Mouse (Mus musculus): Measurements from ENCODE around the gene Gm4869.
A peak's percentile ranks its signal among the peaks of the same experiment; 100 is the strongest.

Gm4869 gene

DNA sequence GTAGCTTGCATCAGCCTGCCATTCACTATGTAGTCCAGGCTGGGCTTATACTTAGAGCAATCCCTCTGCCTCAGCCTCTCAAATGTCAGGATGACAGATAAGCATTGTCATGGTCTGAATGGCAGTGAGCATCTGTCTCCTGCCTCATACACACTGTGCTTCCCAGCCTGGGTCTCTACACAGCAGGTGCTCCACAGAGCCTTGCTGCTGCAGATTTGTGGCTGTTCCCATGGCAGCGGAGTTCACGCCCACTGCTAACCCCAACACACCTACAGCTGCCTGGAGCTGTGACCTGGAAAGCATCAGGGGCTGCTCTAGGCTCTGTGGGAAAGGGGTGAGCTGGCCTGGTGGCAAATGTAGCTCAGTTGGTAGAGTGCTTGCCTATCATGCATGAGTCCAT, 19.5 kb downstream of the Gm4869 start:
- DNase-seq (ENCODE audit: low spot score in 2 of 2), result no peak

DNA sequence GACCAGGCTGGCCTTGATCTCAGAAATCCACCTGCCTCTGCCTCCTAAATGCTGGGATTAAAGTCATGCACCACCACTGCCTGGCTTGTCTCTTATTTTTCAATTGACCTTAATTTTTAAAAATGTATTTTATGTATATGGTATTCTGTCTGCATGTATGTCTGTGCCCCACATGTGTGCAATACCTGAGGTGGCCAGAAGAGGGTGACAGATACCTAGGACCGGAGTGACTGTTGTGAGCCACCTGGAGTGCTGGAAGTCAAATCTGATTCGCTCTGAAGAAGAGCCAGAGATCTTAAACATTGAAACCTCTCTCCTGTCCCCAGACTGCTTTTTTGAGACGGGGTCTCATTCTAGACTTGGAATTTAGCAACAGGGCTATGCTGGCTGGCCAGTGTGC, 26.9 kb downstream of the Gm4869 start:
- DNase-seq (ENCODE audit: low spot score in 2 of 2), result no peak

GRCm38 (mm10) chr5:140481458-140481857, 36.0 kb downstream of the Gm4869 start:
- no peak for DNase-seq (ENCODE audit: low spot score in 2 of 2)

GRCm38 (mm10) chr5:140491142-140491541, 45.7 kb downstream of the Gm4869 start:
- no peak for DNase-seq (ENCODE audit: low spot score in 2 of 2)

DNA sequence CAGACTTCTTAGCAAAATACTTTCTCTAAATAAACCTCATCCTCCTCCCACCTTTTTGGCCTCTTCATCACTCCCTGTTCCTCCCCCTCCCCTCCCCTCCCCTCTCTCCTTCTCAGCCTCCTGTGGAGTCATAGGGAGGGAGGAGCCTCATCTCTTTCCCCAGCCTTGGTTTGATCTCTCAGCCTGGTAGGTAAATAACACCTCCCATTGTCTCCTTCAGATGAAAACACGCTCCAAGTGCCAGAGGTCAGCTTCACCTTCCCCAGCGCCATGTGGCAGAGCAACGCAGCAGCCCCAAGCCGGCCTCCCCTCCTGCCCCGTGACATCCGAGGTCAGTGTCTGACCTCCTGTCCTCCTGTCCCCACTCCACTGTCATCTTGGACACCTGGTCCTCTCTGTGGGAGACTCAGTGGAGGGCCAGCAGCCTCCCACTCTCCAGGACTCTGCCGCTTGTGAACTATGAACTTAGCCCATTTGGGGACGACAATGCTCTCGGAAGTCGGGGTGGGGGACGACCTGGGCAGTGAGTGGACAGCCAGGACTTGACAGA, 47.3 kb downstream of the Gm4869 start:
- DNase-seq (ENCODE audit: low spot score in 2 of 2), result no peak

DNA sequence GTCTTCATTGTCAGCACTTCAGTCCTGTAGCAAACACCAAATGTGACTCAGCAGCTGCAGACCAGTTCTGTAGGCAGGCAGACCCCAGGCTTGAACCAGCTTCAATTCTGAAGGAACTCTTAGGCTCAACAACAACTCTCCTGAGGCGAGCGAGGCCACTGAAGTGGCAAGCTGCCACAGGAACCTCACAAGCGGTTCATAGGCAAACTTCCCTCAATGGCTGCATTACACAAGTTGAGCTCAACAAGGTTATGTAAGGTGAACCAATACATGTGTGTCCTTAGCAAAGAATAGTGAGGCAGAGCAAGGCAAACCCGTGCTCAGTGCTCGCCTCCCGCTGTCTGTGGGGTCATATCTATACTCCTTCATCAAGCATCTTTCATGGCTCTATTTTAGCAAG, 52.7 kb downstream of the Gm4869 start:
- DNase-seq (ENCODE audit: low spot score in 2 of 2), result no peak

GRCm38 (mm10) chr5:140500736-140501135, 55.3 kb downstream of the Gm4869 start:
- no peak for DNase-seq (ENCODE audit: low spot score in 2 of 2)

GRCm38 (mm10) chr5:140501982-140502836, 56.8 kb downstream of the Gm4869 start:
- DNase-seq (ENCODE audit: low spot score in 2 of 2), result no peak

GRCm38 (mm10) chr5:140502925-140503324, 57.5 kb downstream of the Gm4869 start:
- DNase-seq (ENCODE audit: low spot score in 2 of 2), result peak in 1 of 2 experiments; percentile 82

- peak; percentile 99 for DNase-seq (ENCODE audit: low spot score in 2 of 2)
Measured at GRCm38 (mm10) chr5:140505208-140505780, 59.8 kb downstream of the Gm4869 start, which contains the start of gene Chst12. Chst12 (plus strand) TSS chr5:140505550.

DNA sequence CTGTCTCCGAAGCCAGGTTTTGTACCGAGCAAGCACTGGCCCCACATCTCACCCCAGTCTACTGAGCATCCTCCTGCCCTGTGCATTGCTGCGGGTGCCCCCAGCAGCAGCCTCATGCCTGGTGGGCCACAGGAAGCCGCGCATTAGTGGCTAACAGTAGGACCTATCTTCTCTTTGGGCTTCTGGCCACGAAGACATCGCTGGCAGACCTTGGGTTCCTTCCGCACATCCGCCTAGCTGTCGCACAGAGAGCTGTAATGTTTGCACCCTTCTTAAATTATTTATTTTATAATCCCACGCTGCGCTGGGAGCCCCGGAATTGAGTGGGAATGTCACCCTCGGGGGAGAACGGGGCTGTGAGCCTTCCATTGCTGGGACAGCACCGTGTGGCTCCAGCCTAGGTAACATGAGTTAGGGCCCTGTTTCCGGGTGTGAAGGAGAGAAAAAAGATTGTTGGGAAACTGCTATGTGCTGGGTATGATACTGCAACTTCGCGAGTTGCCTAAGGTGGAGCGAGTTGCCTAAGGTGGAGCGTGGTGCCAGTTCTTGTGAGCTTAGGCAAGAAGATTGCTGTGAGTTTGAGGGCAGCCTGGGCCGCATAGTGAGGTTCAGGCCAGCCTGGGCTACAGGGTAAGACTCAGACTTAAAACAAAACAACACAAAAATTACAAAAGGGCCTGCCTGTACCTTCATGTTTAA, 60.8 kb downstream of the Gm4869 start:
- no peak for DNase-seq (ENCODE audit: low spot score in 2 of 2)

DNA sequence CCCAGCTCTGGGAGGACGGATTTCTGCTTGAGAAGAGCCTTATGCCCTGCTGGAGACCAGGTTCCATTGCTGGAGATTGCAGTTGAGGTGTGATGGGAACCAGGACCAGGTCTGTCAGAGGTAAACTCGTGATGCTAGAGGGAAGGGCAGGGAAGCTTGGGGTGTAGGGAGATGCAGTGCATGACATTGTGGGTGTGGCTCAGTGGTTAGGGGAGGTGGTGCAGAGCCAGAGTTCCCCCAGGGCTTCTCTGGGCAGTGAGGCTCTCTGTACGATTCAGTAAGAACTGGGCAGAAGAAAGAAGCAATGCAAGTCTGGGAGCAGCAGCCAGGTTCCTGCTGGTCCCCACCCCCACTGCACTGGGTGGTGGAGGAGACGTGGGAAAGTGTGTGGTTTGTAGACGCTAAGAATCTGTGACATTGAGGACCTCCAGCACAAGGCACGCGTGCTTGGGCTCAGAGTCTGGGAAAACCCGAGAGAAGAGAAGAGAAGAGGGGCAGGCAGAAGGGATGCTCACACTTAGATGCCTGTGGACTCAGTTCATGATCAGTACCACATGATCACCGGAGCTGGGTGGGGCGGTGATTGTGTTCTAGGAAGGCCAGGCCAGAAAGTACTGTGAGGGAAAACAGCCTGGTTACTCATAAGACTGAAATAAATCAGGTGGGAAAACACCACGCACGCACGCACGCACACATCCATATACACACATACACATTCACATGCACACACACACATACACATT, 62.2 kb downstream of the Gm4869 start:
- peak in 1 of 2 experiments; percentile 53 for DNase-seq (ENCODE audit: low spot score in 2 of 2)

DNA sequence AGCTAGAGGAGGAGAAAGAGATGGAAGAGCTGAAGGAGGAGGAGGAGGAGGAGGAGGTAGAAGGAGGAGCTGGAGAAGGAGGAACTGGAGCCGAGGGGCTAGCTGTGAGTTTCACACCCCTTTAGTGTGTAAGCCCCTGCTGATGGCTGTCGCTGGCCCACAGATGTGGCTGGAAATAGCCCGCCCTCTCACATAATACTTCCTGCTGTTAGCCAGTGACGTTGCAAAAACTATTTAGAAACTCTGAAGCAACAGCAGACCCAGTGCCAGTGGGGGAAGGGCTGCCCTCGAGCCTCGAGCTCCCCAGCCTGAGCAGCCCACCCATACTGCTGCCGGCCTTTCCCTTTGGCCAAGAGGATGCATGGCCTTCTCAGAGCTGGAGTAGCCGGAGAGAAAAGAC, 63.2 kb downstream of the Gm4869 start:
- DNase-seq (ENCODE audit: low spot score in 2 of 2), result peak in 1 of 2 experiments; percentile 68

DNA sequence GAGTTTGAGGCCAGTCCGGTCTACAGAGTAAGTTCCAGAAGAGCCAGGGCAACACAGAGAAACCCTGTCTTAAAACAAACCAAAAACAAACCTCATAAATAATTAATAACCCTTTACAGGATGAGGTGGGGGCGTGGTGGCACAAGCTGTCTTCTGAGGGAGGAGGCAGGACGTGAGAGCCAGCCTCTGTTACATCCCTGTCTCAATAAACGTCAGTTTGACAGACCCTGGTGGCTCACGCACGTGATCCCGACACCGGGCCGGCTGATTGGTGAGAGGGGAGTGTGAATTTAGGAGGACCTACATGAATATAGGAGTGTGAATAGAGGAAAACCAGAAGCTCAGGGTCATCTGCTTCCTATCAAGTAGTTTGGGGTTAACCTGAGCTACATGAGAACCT, 63.8 kb downstream of the Gm4869 start:
- no peak for DNase-seq (ENCODE audit: low spot score in 2 of 2)

DNA sequence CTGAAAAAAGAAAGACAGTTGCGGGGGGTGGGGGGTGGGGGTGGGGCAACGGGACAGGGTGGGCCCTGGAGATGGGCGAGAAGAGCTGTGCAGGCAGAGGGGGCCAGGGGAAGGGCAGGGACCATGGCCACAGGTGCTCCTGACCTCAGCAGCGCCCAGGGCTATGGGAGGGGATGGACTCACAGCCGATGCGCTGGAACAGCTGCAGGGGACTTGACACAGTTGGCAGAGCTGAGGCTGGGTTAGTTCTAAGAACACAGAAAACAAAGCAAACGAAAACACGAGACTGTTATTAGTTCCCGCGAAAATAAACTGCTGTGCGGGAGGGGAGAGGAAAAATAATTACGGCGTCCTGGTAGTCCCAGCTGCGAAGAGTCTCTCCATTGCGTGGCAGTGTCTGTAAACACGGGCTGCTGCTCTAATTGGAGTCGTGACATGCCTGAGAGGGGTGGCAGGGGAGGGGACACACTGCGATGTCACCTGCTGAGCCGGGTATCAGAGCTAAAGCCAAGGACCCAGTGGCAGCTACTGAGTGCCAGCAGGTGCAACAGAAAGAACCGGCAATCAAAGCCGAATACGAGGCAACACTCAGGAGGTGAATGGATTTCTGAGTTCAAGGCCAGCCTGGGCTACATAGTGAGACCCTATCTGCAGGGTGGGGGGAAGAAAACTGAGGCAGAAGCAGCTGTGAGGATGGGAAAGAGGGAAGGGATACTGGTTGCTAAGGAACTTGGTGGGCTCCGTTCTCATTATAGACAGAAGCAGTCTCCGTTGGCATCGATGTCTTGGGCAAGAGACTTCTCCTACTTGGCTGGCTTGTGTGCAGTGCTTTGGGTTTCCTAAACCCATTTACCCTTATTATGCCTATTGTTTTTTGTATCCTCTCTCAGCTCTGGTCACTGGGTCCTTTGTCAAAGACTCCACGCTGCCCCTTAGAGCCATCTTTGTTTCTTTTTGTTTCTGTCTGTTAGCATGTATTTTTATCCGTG, 64.9 kb downstream of the Gm4869 start:
- no peak for DNase-seq (ENCODE audit: low spot score in 2 of 2)

DNA sequence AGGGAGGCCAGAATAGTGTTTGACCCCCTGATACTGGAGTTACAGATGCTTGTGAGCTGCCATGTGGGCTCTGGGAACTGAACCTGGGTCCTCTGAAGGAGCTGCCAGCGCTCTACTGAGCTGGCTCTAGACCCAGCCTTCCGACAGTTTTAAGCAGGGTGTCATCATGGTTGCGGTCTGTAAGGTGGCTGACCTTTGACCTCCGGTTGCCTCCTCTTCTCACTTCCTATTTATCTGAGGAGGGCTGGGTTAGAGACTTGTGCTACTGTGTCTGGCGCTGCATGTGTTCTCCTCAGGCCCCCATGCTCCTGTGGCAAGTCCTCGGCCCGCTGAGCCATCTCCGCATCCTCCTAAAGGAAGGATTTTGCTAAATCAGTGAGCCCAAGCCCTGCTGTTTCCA, 68.5 kb downstream of the Gm4869 start:
- no peak for DNase-seq (ENCODE audit: low spot score in 2 of 2)

DNA sequence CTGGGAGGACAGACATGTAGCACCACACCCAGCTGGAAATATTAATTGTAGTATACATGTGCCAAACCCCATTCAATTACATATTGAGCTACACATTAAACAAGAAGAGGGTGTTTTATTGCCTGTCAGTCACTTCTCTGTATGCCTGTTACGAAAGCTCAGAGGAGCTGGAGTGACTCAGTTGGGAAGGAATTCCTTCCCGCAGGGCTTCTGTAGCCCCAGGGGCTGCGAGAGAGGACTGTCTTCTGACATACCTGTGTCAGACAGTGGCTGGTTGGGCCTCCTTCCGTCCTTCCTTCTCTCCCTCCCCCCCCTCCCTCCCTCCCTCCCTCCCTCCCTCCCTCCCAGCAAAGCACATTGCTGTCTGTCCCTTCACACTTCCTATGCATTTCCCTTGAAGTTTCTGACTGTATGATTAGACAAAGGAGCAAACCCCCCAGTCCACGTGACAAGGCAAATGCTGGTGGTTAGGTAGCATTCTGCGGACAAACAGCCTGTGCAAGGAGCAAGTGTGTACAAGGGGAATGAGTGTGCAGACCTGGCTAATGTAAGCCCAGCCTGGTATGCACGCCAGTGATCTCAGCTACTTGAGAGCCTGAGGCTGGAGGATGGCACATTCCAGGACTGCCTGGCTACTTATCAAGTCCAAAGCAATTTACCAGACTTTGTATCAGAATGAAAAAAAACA, 69.5 kb downstream of the Gm4869 start:
- DNase-seq (ENCODE audit: low spot score in 2 of 2), result no peak

DNA sequence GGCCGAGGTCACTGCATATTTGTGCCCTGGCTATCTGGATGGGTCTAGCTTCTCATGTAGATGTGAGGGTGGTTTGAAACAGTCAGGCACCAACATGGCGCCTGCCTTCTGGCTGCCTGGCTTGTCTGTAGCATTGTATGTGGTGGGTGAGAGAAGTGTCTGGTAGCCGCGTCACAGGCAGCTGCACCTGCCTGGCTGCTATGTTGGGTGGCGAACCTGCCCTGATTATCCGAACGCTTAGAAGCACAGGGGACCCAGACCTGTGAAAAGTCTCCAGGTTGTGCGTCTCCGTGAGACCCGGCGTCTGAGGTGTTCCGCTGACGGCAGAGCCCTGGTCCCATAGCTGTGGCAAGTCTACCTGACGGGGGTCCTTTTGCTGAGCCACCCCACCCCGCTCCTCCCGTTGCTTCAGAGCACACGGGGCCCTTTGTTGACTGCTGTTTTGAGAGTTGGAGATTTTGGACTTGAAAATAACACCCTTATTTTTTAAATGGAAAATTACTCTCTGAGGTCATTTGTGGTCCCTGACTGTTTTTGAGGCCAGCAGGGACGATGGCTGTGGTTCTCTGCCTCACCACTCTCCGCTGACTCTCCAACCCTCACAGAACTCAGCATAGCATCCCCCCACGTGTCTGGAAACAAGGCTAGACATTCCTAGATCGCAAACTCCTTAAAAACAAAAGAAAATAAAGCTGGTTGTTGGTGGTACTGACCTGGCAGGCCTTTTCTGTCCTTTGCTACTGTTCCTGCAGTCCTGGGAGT, 71.9 kb downstream of the Gm4869 start:
- DNase-seq (ENCODE audit: low spot score in 2 of 2), result no peak

GRCm38 (mm10) chr5:140517921-140518230, 72.4 kb downstream of the Gm4869 start:
- no peak for DNase-seq (ENCODE audit: low spot score in 2 of 2)
